Comparison of ENCODE assay signal across 25 mouse cellular contexts in genomic region chr3:115823741-115824140, GRCm38 (mm10).
"Had no signal": no experiment of that assay in that cellular context is flagged by ENCODE, and none has a peak within 500 bp of the region (broad histone marks: within the 10 kb centered on the region; RNA-seq: fewer than 3 reads in every experiment).

No protein-coding gene starts in this region.

- DNase-seq: cerebellum, adult 8-10 months; cerebellum, adult 9-10 months; cerebellum, adult 9-11 months; cerebellum, postnatal 10 days; cerebellum, postnatal 14 days; cerebellum, postnatal 25 days; cerebellum, postnatal 36 days; embryo, embryonic 11 days; forebrain, postnatal 0 days; gastrocnemius, adult 2 months; gastrocnemius, postnatal 10 days; gastrocnemius, postnatal 14 days; gastrocnemius, postnatal 25 days; gastrocnemius, postnatal 36 days; heart, adult 11 months; heart, adult 18-20 months; heart, adult 2 months had no signal

- H3K27me3 ChIP-seq: embryonic facial prominence, embryonic 12.5 days; embryonic facial prominence, embryonic 15.5 days; forebrain, embryonic 12.5 days; forebrain, embryonic 13.5 days; forebrain, embryonic 15.5 days had no signal

- H3K36me3 ChIP-seq: embryonic facial prominence, embryonic 10.5 days; embryonic facial prominence, embryonic 12.5 days; embryonic facial prominence, embryonic 13.5 days; embryonic facial prominence, embryonic 15.5 days; forebrain, embryonic 10.5 days; forebrain, embryonic 12.5 days; forebrain, embryonic 15.5 days had no signal
